Mouse (Mus musculus): ENCODE results near the gene Plac1. TPM values are rescaled to one million over a fixed set of nuclear protein-coding genes. Genes with fewer than 3 reads are reported as not detected.

Gene Plac1
- polyA plus RNA-seq, 1 experiment from 2014 or later = 6.6 TPM

DNA sequence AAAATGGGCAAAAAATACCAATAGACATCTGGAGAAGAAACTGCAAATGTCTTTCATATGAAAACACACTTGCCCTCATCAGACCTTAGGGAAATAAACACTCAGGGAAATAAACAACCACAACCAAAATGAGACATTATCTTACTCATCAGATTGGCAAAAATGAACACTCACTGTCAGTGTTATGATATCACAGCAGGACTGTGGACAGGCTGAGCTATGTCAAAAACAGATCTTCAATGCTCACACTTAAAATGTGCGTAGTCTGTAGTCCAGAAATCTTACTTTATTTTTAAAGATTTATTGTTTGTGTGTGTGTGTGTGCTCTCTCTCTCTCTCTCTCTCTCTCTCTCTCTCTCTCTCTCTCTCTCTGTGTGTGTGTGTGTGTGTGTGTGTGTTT is 51.2 kb downstream of the Plac1 start:
- Histone ChIP-seq H3K4me1 (ENCODE audit: control insufficient read depth, insufficient read depth, low read length) (no peaks in the 10 kb centered on the region), H3K27me3 (ENCODE audit: control insufficient read depth, insufficient read depth, low read length) (no peaks in the 10 kb centered on the region), H3K4me2 (ENCODE audit: low read depth, low read length) (no peak overlapping the region), H3K27ac (replicated peaks; ENCODE audit: low read depth, low read length) (no peak overlapping the region), H3K4me3 (ENCODE audit: low read depth, low read length) (no peak overlapping the region), H3K9ac (replicated peaks; ENCODE audit: low read length) (no peak overlapping the region), H3K36me3 (replicated peaks; ENCODE audit: control insufficient read depth, insufficient read depth, low read depth, low read length) (no peaks in the 10 kb centered on the region), H3K9me3 (replicated peaks; ENCODE audit: control insufficient read depth, low read length) (no peaks in the 10 kb centered on the region)
- 93% methylated on average over 1 of the region's 1 CpGs for WGBS
- ATAC-seq (replicated peaks; ENCODE audit: insufficient number of reproducible peaks, low FRiP score, low TSS enrichment, low read depth) (no peak), DNase-seq (ENCODE audit: low spot score) (no peak)

GRCm38 (mm10) chrX:53179801-53180200 is 60.1 kb downstream of the Plac1 start:
- WGBS = 82% methylated on average over 3 of the region's 3 CpGs
- Histone ChIP-seq H3K9me3 (replicated peaks; ENCODE audit: control insufficient read depth, low read length) (no peaks in the 10 kb centered on the region), H3K4me2 (ENCODE audit: low read depth, low read length) (no peak overlapping the region), H3K27ac (replicated peaks; ENCODE audit: low read depth, low read length) (no peak overlapping the region), H3K9ac (replicated peaks; ENCODE audit: low read length) (no peak overlapping the region), H3K4me1 (ENCODE audit: control insufficient read depth, insufficient read depth, low read length) (no peaks in the 10 kb centered on the region), H3K4me3 (ENCODE audit: low read depth, low read length) (no peak overlapping the region), H3K36me3 (replicated peaks; ENCODE audit: control insufficient read depth, insufficient read depth, low read depth, low read length) (no peaks in the 10 kb centered on the region), H3K27me3 (ENCODE audit: control insufficient read depth, insufficient read depth, low read length) (no peaks in the 10 kb centered on the region)
- DNase-seq (ENCODE audit: low spot score) (no peak), ATAC-seq (replicated peaks; ENCODE audit: insufficient number of reproducible peaks, low FRiP score, low TSS enrichment, low read depth) (no peak)

DNA sequence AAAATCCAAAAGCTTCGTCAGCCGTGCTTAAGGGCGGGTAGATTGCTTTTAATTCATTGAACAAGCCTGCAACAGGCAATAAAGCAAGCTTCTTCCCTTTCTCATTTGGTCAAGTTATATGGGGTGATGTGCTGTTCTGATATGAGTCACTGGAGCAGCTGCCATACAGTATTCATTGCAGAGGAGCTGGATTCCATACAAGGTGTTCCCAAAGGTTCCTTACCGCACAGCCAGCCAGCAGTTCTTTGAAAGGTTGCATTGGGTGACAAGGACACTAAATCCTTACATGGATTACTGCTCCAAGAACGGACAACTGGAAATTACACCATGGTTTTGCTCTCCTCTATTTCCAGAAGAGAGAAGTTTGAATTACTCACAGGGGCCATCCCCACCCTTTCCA is 63.6 kb downstream of the Plac1 start:
- ATAC-seq (replicated peaks; ENCODE audit: insufficient number of reproducible peaks, low FRiP score, low TSS enrichment, low read depth) = no peak
- no peaks in the 10 kb centered on the region for H3K27me3 ChIP-seq (ENCODE audit: control insufficient read depth, insufficient read depth, low read length)
- WGBS = 86% methylated on average over 5 of the region's 5 CpGs

GRCm38 (mm10) chrX:53168623-53169022 is 71.3 kb downstream of the Plac1 start:
- H3K9ac ChIP-seq (replicated peaks; ENCODE audit: low read length) = no peak overlapping the region
- no peak overlapping the region for H3K27ac ChIP-seq (replicated peaks; ENCODE audit: low read depth, low read length)
- no peaks in the 10 kb centered on the region for H3K9me3 ChIP-seq (replicated peaks; ENCODE audit: control insufficient read depth, low read length)
- no peak overlapping the region for H3K4me2 ChIP-seq (ENCODE audit: low read depth, low read length)
- H3K36me3 ChIP-seq (replicated peaks; ENCODE audit: control insufficient read depth, insufficient read depth, low read depth, low read length) = no peaks in the 10 kb centered on the region
- no peaks in the 10 kb centered on the region for H3K27me3 ChIP-seq (ENCODE audit: control insufficient read depth, insufficient read depth, low read length)
- ATAC-seq (replicated peaks; ENCODE audit: insufficient number of reproducible peaks, low FRiP score, low TSS enrichment, low read depth) (no peak), DNase-seq (ENCODE audit: low spot score) (no peak)
- no peak overlapping the region for H3K4me3 ChIP-seq (ENCODE audit: low read depth, low read length)
- WGBS = 83% methylated on average over 2 of the region's 2 CpGs
- H3K4me1 ChIP-seq (ENCODE audit: control insufficient read depth, insufficient read depth, low read length) = no peaks in the 10 kb centered on the region

More for the DNA sequence above, 63.6 kb downstream of the Plac1 start:
- Histone ChIP-seq H3K4me1 (ENCODE audit: control insufficient read depth, insufficient read depth, low read length) (no peaks in the 10 kb centered on the region), H3K9ac (replicated peaks; ENCODE audit: low read length) (no peak overlapping the region), H3K27ac (replicated peaks; ENCODE audit: low read depth, low read length) (no peak overlapping the region), H3K4me3 (ENCODE audit: low read depth, low read length) (no peak overlapping the region), H3K9me3 (replicated peaks; ENCODE audit: control insufficient read depth, low read length) (no peaks in the 10 kb centered on the region), H3K36me3 (replicated peaks; ENCODE audit: control insufficient read depth, insufficient read depth, low read depth, low read length) (no peaks in the 10 kb centered on the region), H3K4me2 (ENCODE audit: low read depth, low read length) (no peak overlapping the region)
- no peak for DNase-seq (ENCODE audit: low spot score)

DNA sequence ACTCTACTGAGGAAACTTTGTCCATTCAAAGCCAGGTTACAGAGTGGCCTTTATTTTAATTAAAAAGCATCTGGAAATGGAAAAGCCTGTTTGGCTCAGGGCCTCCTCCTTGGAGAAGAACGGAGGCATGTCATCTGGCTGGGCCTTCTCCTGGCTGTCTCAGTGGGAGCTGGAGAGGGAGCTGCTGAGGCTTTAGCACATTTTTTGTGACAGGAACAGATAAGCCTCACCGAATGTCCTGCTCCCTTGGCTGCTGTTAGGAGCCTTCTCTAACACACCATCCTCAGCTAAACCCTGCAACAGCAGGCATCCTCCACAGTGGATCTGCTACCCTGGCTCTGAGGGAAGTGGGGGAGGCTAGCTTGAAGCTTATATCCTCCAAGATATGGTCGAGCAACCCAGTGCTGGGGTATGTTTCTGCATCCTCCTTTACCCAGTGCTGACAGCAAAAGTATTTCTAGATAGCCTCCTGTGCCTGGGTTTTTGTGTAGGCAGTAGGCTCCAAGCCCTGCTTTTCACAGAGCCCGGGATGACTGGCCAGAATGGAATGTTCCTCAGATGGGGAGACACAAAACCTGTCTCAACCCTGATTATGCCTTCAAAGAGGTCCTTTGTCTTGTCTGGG is 72.9 kb downstream of the Plac1 start:
- Histone ChIP-seq H3K27me3 (ENCODE audit: control insufficient read depth, insufficient read depth, low read length) (no peaks in the 10 kb centered on the region), H3K36me3 (replicated peaks; ENCODE audit: control insufficient read depth, insufficient read depth, low read depth, low read length) (no peaks in the 10 kb centered on the region), H3K4me1 (ENCODE audit: control insufficient read depth, insufficient read depth, low read length) (no peaks in the 10 kb centered on the region), H3K9ac (replicated peaks; ENCODE audit: low read length) (no peak overlapping the region), H3K9me3 (replicated peaks; ENCODE audit: control insufficient read depth, low read length) (no peaks in the 10 kb centered on the region), H3K27ac (replicated peaks; ENCODE audit: low read depth, low read length) (no peak overlapping the region), H3K4me2 (ENCODE audit: low read depth, low read length) (no peak overlapping the region), H3K4me3 (ENCODE audit: low read depth, low read length) (no peak overlapping the region)
- WGBS = 63% methylated on average over 4 of the region's 4 CpGs
- DNase-seq (ENCODE audit: low spot score) = no peak
- no peak for ATAC-seq (replicated peaks; ENCODE audit: insufficient number of reproducible peaks, low FRiP score, low TSS enrichment, low read depth)

DNA sequence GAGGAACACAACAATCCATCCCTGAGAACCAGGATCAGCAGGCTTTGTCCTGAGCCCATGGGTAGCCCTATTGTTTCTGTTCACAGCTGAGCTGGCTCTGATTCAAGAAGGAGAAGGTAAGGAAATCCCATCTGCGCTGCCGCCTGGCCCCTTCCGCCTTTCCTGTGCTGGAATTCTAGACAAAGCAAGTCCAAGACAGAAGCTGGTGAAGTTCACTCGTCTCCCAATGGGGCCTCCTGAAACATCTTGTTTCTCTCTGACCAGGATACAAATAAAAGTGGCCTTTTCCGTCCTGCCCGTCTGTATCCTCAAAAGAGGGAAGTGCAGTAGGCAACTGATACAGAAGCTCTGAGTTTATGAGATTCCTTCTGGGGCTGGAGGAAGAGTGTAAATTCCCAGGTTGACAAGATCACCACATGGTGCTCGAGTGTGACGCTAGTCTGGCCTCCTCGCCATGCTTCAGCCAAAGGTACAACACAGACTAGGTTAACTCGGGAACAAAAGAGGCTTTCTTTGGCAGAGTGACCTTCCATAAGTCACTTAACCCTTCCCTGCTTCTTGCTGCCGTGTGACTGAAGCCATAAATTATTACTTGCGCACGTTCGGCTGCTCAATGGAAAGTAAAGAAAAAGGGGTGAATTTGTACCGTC is 73.5 kb downstream of the Plac1 start:
- H3K9ac ChIP-seq (replicated peaks; ENCODE audit: low read length) = no peak overlapping the region
- 51% methylated on average over 15 of the region's 15 CpGs for WGBS
- no peak overlapping the region for H3K4me2 ChIP-seq (ENCODE audit: low read depth, low read length)
- no peak overlapping the region for H3K27ac ChIP-seq (replicated peaks; ENCODE audit: low read depth, low read length)
- no peaks in the 10 kb centered on the region for H3K4me1 ChIP-seq (ENCODE audit: control insufficient read depth, insufficient read depth, low read length)
- DNase-seq (ENCODE audit: low spot score) (no peak), ATAC-seq (replicated peaks; ENCODE audit: insufficient number of reproducible peaks, low FRiP score, low TSS enrichment, low read depth) (no peak)
- H3K9me3 ChIP-seq (replicated peaks; ENCODE audit: control insufficient read depth, low read length) = no peaks in the 10 kb centered on the region
- H3K4me3 ChIP-seq (ENCODE audit: low read depth, low read length) = no peak overlapping the region
- H3K36me3 ChIP-seq (replicated peaks; ENCODE audit: control insufficient read depth, insufficient read depth, low read depth, low read length) = no peaks in the 10 kb centered on the region
- no peaks in the 10 kb centered on the region for H3K27me3 ChIP-seq (ENCODE audit: control insufficient read depth, insufficient read depth, low read length)

GRCm38 (mm10) chrX:53162589-53162988 is 77.3 kb downstream of the Plac1 start:
- H3K27ac ChIP-seq (replicated peaks; ENCODE audit: low read depth, low read length) = no peak overlapping the region
- H3K36me3 ChIP-seq (replicated peaks; ENCODE audit: control insufficient read depth, insufficient read depth, low read depth, low read length) = no peaks in the 10 kb centered on the region
- H3K4me1 ChIP-seq (ENCODE audit: control insufficient read depth, insufficient read depth, low read length) = no peaks in the 10 kb centered on the region
- WGBS = 65% methylated on average over 4 of the region's 4 CpGs
- no peaks in the 10 kb centered on the region for H3K9me3 ChIP-seq (replicated peaks; ENCODE audit: control insufficient read depth, low read length)
- ATAC-seq (replicated peaks; ENCODE audit: insufficient number of reproducible peaks, low FRiP score, low TSS enrichment, low read depth) (no peak), DNase-seq (ENCODE audit: low spot score) (no peak)
- H3K9ac ChIP-seq (replicated peaks; ENCODE audit: low read length) = no peak overlapping the region
- H3K4me3 ChIP-seq (ENCODE audit: low read depth, low read length) = no peak overlapping the region
- no peaks in the 10 kb centered on the region for H3K27me3 ChIP-seq (ENCODE audit: control insufficient read depth, insufficient read depth, low read length)
- H3K4me2 ChIP-seq (ENCODE audit: low read depth, low read length) = no peak overlapping the region

DNA sequence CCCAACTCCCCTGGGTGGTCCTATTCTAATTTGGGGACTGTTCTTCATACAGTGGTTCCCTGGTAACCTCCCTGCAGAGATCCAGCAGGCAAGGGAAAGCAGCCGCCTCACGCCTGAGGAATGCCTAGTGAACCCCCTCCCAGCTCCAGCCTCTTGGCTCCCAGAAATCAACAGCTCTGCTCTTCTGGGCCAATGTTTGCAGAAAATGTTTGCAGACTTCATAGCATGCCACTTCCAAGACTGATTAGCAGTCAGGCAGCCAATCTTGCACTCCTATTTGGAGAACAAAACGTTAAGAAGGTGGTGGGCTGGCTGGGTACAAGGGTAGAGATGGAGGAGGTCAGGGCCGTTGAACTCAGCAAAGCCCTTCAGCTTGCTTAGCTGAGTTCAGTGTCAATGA is 78.3 kb downstream of the Plac1 start:
- no peak overlapping the region for H3K27ac ChIP-seq (replicated peaks; ENCODE audit: low read depth, low read length)
- no peaks in the 10 kb centered on the region for H3K9me3 ChIP-seq (replicated peaks; ENCODE audit: control insufficient read depth, low read length)
- WGBS = 39% methylated on average over 4 of the region's 4 CpGs
- no peaks in the 10 kb centered on the region for H3K27me3 ChIP-seq (ENCODE audit: control insufficient read depth, insufficient read depth, low read length)
- ATAC-seq (replicated peaks; ENCODE audit: insufficient number of reproducible peaks, low FRiP score, low TSS enrichment, low read depth) = no peak
- no peak overlapping the region for H3K4me3 ChIP-seq (ENCODE audit: low read depth, low read length)
- H3K4me2 ChIP-seq (ENCODE audit: low read depth, low read length) = no peak overlapping the region
- H3K4me1 ChIP-seq (ENCODE audit: control insufficient read depth, insufficient read depth, low read length) = no peaks in the 10 kb centered on the region
- no peak for DNase-seq (ENCODE audit: low spot score)
- H3K9ac ChIP-seq (replicated peaks; ENCODE audit: low read length) = no peak overlapping the region
- no peaks in the 10 kb centered on the region for H3K36me3 ChIP-seq (replicated peaks; ENCODE audit: control insufficient read depth, insufficient read depth, low read depth, low read length)
